Mouse (Mus musculus): ENCODE data around the gene Olfr1424.
"Not testable (repeated sequence)": the region's sequence is repeated elsewhere in the genome, so short reads cannot be mapped to it uniquely, and the experiment has no call there.

Olfr1424 gene

DNA sequence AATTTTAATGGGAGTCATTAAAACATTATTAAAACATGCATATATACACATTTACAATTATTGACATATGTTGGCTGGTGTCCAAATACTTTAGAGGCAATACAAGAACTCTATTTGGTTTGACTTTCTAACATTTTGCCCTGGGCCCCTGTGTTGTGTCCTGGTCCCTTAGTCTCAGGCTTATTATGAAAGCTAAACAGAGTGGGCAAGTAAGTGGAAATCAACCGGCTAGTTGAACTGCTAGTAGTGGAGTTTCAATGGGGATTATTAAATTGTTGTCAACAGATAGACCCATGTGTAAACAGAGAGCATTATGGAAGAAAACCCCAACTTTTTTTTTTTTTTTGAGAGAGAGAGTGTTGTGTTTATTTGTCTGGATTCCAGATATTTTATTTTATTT, at the start of gene Olfr1424:
Olfr1424 (minus strand) TSS at position 101 of the 400 bp plus-strand sequence.
- not testable (repeated sequence) for DNase-seq

DNA sequence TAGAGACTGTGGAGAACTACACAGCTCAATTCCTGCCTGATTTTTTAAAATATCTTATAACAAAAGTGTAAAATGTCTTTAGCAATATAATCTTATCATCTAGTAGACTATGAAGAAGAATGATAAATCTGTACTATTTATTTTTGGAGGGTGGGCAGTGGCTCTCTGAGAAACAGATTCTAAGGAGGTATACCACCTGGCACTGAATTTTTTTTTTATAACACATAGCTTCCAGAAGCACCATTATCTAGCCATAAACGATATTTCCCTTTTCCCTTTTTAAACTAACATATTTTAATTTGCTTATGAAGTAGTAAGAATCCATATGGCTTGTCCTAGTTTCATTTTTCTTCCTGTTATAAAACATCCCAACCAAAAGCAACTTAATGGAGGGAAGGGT, 42.1 kb upstream of the Olfr1424 start:
- DNase-seq = no peak

- no peak for DNase-seq
These were observed 40.8 kb upstream of the Olfr1424 start, which contains the start of gene Olfr1427 for GRCm38 (mm10) chr19:12103234-12103633. Gene Olfr1427, minus strand, starts transcription at chr19:12103334.

GRCm38 (mm10) chr19:12091913-12092312, 29.4 kb upstream of the Olfr1424 start, which contains the start of gene Olfr1426:
Gene Olfr1426, minus strand, starts transcription at chr19:12092013.
- DNase-seq = no peak

DNA sequence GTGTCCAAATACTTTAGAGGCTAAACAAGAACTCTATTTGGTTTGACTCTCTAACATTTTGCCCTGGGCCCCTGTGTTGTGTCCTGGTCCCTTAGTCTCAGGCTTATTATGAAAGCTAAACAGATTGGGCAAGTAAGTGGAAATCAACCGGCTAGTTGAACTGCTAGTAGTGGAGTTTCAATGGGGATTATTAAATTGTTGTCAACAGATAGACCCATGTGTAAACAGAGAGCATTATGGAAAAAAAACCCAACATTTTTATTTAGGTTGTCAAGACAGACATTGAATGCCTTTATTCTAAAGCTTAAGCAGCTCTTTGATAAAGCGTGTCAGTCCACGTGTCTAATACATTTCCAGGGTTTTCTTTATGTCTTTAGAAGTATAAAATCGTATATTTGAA, 15.1 kb upstream of the Olfr1424 start, which contains the start of gene Olfr1425:
Olfr1425 (minus strand) TSS at position 101 of the 400 bp plus-strand sequence.
- DNase-seq = not testable (repeated sequence)

DNA sequence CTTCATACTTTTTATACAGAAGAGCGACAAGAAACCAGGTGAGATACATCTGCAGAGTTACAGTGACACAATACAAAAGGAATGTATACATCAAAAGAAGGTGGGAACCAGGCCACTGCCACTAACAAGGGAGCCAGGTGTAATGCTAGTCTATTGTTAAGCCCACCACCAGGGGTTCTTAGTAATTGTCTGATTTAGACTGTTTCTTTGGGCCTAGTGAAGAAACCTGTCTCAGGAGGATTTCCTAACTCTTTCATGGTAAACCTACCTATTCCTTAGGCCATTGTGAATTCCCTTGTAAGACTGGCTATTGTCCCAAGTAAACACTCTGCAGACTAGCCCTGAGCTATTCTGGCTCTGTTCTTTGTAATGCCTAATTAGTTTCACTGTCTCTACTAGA, 7.1 kb upstream of the Olfr1424 start:
- not testable (repeated sequence) for DNase-seq

GRCm38 (mm10) chr19:12067806-12068205, 5.3 kb upstream of the Olfr1424 start:
- not testable (repeated sequence) for DNase-seq

DNA sequence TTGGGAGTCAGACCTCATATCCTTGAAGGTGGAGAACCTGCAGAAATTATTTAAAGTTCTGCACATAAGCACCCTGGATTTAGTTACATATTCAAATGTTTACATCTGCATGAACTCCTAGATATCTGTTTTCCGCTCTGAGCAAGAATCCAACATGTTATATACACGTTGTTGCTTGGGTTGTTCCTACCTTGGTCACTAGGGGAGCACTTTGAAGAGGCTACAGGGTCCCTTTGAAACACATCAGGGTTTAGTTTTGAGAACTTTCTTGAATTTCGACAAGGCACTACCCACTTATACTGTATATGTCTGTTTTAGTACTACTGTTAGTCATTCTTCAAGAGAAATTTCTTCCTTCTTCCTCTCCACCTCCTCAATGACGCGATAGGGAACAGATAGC, 19.3 kb downstream of the Olfr1424 start:
- no peak for DNase-seq

DNA sequence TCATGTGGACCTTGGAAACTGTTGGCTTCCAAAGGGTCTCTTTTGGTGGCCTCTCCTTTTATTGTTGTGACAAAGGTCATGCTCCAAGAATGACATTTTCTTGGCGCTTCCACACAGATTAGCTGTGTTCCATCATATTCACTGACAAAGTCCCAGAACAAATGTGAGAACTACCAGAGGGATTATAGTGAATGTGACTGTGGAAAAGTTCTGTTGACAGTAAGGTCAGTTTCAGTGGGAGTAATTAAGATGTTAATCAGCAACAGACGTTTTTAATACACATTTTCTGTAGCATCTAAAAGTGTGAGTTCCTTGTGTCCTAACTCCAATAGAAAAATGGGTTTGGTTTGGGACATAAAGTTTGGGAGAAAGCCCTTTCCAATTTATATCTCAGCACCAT, 21.3 kb downstream of the Olfr1424 start, which contains the start of gene Olfr1423:
Olfr1423 (minus strand) TSS at position 101 of the 400 bp plus-strand sequence.
- no peak for DNase-seq

DNA sequence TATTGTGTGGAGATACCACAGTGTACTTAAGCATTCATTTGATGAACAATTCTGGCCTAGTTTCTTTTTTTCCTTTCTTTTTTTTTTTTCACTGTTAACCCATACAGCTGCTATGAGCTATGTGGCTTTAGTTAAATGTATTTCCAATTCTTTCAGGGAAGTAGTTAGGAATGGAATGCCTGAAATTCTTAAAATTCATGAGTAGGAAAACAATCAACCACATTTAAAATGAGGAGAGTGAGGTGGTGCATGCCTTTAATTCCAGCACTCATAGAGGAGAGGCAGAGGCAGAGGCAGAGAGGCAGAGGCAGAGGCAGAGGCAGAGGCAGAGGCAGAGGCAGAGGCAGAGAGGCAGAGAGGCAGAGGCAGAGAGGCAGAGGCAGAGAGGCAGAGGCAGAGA, 24.8 kb downstream of the Olfr1424 start:
- no peak for DNase-seq

DNA sequence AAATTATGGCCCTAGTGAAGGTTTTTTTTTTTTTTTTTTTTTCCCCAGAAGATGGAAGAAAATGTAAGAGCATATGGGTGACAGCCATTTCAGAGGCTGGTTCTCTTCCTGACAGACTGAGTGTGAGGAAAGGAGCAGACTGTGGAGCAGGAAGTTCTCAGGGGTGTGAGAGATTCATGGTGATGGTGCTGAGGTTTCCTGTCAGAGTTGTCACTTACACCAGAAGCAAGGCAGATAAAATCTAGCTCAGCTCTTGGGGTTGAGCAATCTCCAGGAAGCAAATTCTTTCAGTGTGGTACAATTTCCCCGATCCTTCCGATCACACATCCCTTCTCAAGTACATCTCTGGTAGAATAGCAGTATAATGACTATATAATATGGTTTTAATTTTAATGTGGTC, 35.9 kb downstream of the Olfr1424 start:
- no peak for DNase-seq

DNA sequence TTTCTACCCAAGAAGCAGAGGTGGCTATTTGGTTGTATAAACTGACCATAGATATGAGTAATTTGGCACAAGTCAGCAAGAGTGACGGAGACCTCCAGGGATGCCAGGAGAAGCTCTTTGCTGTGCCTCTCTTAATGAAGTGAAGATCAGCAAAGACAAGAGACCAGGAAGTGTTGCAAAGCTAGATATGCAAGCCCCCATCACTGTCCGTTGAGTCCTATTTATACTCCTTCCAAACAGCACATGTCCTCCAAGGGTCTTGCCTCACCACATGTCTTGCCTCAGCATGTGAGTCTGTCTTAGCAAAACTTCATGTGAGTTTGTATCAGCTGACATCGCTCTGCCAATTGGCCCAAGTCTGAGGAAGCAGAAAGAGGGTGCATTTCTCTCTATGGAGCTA, 37.1 kb downstream of the Olfr1424 start:
- DNase-seq = no peak

GRCm38 (mm10) chr19:12024149-12024548, 38.3 kb downstream of the Olfr1424 start:
- no peak for DNase-seq

DNA sequence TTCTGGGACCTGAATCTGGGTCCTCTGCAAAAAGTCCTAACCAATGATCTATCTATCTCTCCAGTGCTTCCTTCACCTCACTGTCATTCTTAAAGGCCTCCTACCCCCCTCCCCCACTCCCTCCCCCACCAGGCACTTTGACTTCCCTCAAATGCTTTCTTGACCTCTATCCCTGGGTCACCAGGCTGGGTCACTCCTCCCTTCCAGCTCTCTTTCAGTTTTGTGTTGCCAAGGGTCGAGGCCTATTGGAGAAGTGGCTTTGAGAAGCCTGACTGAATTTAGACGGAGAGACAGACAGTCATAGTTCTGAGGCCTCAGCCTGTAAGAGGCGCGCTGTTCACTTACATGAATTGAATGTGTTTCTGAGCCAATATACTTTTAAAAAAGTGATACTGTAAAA, 46.3 kb downstream of the Olfr1424 start:
- no peak for DNase-seq

- DNase-seq = no peak
These were observed 46.8 kb downstream of the Olfr1424 start for GRCm38 (mm10) chr19:12015708-12016107.

- peak; percentile 51 for DNase-seq
These were observed 49.3 kb downstream of the Olfr1424 start for GRCm38 (mm10) chr19:12013228-12013627.

GRCm38 (mm10) chr19:12012615-12013014, 49.9 kb downstream of the Olfr1424 start:
- DNase-seq = no peak

GRCm38 (mm10) chr19:12011560-12012556, 50.6 kb downstream of the Olfr1424 start:
- peak; percentile 81 for DNase-seq

DNA sequence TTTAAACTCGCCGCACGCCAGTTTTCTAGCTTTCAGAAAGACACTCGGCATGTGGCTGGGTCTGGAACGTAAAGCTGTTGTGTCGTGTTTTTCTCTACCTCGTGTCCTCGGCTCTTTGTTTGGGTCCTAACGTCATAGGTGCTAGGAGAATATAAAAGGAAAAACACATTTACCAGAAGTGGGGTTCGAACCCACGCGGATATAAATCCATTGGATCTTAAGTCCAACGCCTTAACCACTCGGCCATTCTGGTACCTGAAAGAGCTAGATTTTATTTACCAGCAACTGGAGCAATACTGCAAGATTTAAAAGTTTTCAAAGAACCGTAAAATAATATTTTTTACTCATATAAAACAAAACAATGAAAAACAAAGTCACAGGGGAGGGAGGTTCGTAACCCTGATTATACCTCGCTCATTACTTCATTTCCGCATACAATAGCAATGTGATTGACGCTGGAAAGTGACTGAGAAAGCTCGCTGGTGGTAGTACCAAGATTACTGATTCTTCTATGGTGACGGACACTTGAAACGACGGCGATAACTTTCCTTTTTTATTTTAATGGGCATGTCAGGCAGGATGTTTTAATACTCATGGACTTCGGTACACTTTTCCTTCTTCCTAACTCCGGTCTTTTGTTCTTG, 51.4 kb downstream of the Olfr1424 start:
- peak; percentile 73 for DNase-seq

GRCm38 (mm10) chr19:12010281-12010771, 52.2 kb downstream of the Olfr1424 start:
- peak; percentile 40 for DNase-seq

DNA sequence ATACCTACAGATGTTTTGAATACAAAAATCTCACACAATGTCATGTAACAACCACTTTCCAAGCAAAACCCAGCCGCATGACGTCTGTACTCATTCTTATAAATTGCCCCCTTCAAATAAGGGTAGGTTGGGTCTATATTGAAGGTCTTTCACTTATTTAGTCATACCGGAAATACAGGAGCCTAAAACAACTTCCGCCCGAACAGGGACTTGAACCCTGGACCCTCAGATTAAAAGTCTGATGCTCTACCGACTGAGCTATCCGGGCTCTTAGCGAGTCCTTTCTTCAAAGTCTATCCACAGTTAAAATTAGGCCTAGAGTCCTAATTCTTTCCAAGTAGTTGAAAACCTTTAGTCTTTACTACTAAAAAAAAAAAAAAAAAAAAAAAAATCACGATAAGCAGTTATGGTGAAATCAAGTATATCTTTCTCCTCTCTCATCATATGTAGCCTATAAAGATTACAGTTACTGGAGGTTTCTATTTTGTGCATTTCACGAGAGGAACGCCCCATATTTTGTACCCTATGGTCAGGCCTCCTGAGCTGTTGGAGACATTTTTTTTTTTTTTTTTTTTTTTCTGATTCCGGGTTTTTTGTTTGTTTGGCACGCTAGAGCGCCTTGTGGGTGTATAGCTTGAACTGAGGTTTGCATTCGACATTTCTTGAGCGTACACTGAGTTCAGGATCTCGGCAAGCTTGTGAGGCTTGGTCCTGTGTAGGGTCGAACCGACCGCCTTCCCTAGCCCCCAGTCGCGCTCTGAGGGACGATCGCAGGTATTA, 52.8 kb downstream of the Olfr1424 start:
- DNase-seq = peak; percentile 66
